Mouse (Mus musculus) erythroid progenitor cell, adult 5-6 weeks (primary cell): ENCODE measurements around the gene Serpinb3d. TPM values are rescaled to one million over a fixed set of nuclear protein-coding genes. Genes with fewer than 3 reads are reported as not detected.
"Not testable (repeated sequence)": the region's sequence is repeated elsewhere in the genome, so short reads cannot be mapped to it uniquely, and the experiment has no call there.

ENCODE experiments used
- ATAC-seq: replicated peaks from 2 replicates; pipeline ENCODE4 v1.8.0; 2016; ENCODE audit warnings: moderate number of reproducible peaks, mild to moderate bottlenecking, moderate TSS enrichment, inconsistent platforms; ENCODE audit not compliant: poor library complexity, low FRiP score, severe bottlenecking
- total RNA-seq, 2 experiments: library from RNA; stranded (forward) in 1 of 2; stranded (reverse) in 1 of 2; fragments of 150-400 nt in 1 of 2; fragments of 186-747, 209-891 nt in 1 of 2; gene quantifications; 2 replicates each; pipeline versions ENCODE4 v1.2.3 to v1.2.4; 2015 to 2017; ENCODE audit warnings: low replicate concordance in 2 of 2

The Serpinb3d gene
- total RNA-seq (2015; ENCODE audit: low replicate concordance): not detected in 2 replicates
- total RNA-seq (2017; ENCODE audit: low replicate concordance): not detected in 2 replicates

DNA sequence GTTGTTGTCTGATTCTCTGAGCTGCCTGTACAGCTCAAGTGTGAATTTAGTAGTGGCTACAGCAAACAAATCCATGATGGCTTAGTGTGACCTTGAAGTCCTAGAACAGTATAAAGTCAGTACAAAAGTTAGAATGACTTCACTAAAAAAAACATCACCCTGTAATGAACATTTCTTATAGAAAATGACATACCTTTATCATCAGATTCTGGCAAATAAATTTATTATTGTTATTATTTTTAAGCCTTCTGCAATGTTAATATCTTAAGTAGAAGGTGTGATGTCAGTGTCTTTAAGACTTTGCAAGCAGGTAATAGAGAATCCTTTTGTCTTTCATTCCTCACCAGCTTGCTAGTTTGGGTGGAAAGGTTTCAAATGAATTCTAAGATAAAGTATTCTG is at the start of gene Serpinb3d:
TSS of gene Serpinb3d (minus strand) at position 101 of the 400 bp plus-strand sequence.
- ATAC-seq: no peak

DNA sequence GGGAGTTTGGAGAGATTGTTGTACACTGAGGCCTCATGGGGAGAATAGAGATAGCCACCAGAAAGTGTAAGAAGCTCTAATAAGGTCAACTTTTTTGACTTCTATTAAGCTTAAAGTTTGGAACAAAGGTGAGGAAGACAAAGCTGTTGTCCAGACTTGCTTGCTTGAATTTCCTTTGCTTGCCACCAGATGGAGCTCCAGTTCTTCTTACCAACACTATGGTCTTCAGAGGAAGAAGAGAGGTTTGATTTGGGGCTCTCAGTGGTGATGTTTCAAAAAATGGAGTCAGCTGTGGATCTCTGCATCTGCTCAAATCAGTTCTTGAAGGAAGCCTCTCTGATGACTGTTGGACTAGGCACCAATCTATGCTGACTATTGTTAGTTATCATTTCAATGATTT is 44.1 kb upstream of the Serpinb3d start:
- not testable (repeated sequence) for ATAC-seq

DNA sequence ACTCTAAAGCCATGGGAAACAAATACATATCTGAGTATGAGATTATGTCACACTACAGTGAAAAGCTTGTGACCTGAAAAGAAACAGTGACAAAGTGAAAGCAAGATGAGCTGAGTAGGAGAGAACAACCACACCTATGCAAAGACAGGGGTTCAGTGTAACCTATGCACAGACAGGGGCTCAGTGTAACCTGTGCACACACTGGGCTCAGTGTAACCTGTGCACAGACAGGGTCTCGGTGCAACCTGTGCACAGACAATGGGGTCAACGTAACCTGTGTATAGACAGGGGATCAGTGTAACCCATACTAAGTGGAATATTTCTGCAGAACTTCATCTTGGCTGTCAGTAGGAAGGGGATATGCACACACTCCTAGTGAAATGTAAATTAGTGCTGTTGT is 15.1 kb upstream of the Serpinb3d start:
- no peak for ATAC-seq

DNA sequence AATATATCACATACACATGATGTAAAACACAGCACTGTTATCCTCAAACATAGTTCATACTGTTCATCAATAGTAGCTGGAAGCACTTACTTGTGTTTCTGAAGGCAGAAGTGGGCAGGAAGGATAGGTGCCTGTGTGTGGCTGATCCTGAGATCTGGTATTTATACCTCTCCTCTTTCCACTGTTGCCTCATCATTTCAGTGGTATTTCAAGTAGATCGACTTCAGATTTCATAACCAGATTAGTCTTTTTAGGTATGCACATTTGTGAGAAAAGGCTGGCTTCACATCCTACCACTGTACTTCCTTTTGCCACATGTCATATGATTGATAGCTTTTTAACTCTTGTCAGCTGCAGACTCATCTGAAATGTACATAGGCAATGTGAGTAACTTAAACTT is 31.1 kb downstream of the Serpinb3d start, which contains the start of gene Serpinb3a:
TSS of gene Serpinb3a (minus strand) at position 101 of the 400 bp plus-strand sequence.
- no peak for ATAC-seq

DNA sequence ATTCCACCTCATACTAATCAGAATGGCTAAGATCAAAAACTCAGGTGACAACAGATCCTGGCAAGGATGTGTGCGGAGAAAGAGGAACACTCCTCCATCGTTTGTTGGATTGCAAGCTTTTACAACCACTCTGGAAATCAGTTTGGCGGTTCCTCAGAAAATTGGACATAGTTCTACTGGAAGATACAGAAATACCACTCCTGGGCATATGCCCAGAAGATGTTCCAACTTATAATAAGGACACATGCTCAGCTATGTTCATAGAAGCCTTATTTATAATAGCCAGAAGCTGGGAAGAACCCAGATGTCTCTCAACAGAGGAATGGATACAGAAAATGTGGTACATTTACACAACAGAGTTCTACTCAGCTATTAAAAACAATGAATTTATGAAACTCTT is 49.1 kb downstream of the Serpinb3d start:
- not testable (repeated sequence) for ATAC-seq

Other genes with a start within 250 kb of the Serpinb3d start
- gene Serpinb5, start 222.3 kb downstream of the Serpinb3d start, total RNA-seq (2015; ENCODE audit: low replicate concordance): not detected in 2 replicates
- not detected in 2 replicates for gene Serpinb5, start 222.3 kb downstream of the Serpinb3d start, total RNA-seq (2017; ENCODE audit: low replicate concordance)
- gene Serpinb12, start 149.1 kb downstream of the Serpinb3d start, total RNA-seq (2015; ENCODE audit: low replicate concordance): not detected in 2 replicates
- not detected in 2 replicates for gene Serpinb12, start 149.1 kb downstream of the Serpinb3d start, total RNA-seq (2017; ENCODE audit: low replicate concordance)
- not detected in 2 replicates for gene Serpinb13, start 102.5 kb downstream of the Serpinb3d start, total RNA-seq (2015; ENCODE audit: low replicate concordance)
- gene Serpinb13, start 102.5 kb downstream of the Serpinb3d start, total RNA-seq (2017; ENCODE audit: low replicate concordance): not detected in 2 replicates
- not detected in 2 replicates for gene Serpinb3a, start 31.2 kb downstream of the Serpinb3d start, total RNA-seq (2015; ENCODE audit: low replicate concordance)
- not detected in 2 replicates for gene Serpinb3a, start 31.2 kb downstream of the Serpinb3d start, total RNA-seq (2017; ENCODE audit: low replicate concordance)
- gene Serpinb3b, start 194.9 kb upstream of the Serpinb3d start, total RNA-seq (2015; ENCODE audit: low replicate concordance): not detected in 2 replicates
- gene Serpinb3b, start 194.9 kb upstream of the Serpinb3d start, total RNA-seq (2017; ENCODE audit: low replicate concordance): not detected in 2 replicates
- not detected in 2 replicates for gene Serpinb3c, start 194.9 kb upstream of the Serpinb3d start, total RNA-seq (2015; ENCODE audit: low replicate concordance)
- gene Serpinb3c, start 194.9 kb upstream of the Serpinb3d start, total RNA-seq (2017; ENCODE audit: low replicate concordance): not detected in 2 replicates